Mouse (Mus musculus) MEL-GATA-1-ER (cell line): Measurements from ENCODE around the gene Ppp1r12b.

Experiments used
- DNase-seq: peaks from one replicate; pipeline ENCODE4 v3.0.0-alpha.2; 2012; ENCODE audit warnings: low read depth; ENCODE audit errors: extremely low read depth

Gene Ppp1r12b

GRCm38 (mm10) chr1:134940863-134941262 lies 14.9 kb downstream of the Ppp1r12b start:
- no peak for DNase-seq

GRCm38 (mm10) chr1:134938233-134938632 lies 17.5 kb downstream of the Ppp1r12b start:
- no peak for DNase-seq

DNA sequence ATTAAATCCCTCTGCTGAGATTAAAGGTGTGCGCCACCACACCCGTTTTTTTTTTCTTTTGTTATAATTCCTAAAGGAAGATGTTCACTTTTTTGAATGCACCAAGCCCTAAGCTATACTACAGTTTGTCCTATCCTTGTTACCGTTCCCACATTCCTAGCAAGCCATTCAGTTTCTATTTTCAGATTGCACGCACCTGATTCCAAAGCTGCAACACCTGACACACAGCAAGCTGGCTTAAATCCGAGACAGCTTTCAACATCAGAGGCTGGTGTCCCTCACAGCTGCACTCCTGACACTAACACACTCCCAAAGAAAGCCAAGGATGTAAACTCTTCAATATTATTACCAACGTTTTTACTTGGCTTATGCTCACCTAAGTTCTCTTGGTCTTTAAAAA lies 19.4 kb downstream of the Ppp1r12b start:
- DNase-seq, result no peak

GRCm38 (mm10) chr1:134932431-134932830 lies 23.3 kb downstream of the Ppp1r12b start:
- no peak for DNase-seq

GRCm38 (mm10) chr1:134919010-134919409 lies 36.7 kb downstream of the Ppp1r12b start:
- DNase-seq, result no peak

GRCm38 (mm10) chr1:134915421-134915820 lies 40.3 kb downstream of the Ppp1r12b start:
- no peak for DNase-seq

DNA sequence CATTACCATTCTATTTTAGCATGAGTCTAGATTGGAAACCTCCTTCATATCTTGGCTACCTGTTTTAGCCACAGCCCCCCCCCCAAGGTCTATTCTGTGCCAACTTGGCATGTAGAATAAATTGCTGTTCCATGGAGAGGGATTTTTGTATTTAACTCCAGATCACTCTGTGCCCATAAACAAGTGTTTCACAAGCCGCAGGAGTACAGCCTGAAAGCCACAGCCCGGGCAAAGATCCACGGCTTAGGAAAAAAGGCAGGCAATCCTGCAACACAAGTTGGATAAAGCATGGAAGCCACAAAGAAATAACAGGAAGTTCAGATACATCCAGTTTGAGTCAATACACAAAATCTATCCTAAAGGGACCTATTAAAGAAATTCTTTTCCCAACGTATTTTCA lies 42.2 kb downstream of the Ppp1r12b start:
- no peak for DNase-seq

- DNase-seq, result no peak
Observed at GRCm38 (mm10) chr1:134911892-134912291, 43.9 kb downstream of the Ppp1r12b start.

DNA sequence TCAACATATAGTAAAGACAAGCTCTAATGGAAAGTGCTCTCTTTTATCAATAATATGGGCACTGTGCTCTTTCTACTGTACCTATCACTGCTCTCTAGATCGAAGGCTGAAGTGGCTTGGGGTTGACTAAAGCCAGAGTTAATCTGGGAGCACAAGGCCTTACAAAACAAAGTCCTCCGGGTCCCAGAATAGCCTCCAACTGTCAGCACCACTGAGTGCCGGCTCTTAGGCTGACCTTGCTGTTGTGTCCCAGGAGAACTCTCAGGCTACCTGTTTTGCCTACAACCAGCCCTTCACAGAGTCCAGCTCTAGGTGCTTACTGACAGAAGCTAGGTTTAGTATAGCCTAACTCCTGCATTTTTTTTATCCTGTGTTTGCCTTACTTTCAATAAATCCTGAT lies 45.7 kb downstream of the Ppp1r12b start:
- DNase-seq, result no peak

- no peak for DNase-seq
Observed at GRCm38 (mm10) chr1:134909442-134909841, 46.3 kb downstream of the Ppp1r12b start.

GRCm38 (mm10) chr1:134902051-134902619 lies 53.6 kb downstream of the Ppp1r12b start:
- no peak for DNase-seq

- no peak for DNase-seq
Observed at GRCm38 (mm10) chr1:134896008-134896407, 59.7 kb downstream of the Ppp1r12b start.

- DNase-seq, result no peak
Observed at GRCm38 (mm10) chr1:134894803-134895202, 60.9 kb downstream of the Ppp1r12b start.

DNA sequence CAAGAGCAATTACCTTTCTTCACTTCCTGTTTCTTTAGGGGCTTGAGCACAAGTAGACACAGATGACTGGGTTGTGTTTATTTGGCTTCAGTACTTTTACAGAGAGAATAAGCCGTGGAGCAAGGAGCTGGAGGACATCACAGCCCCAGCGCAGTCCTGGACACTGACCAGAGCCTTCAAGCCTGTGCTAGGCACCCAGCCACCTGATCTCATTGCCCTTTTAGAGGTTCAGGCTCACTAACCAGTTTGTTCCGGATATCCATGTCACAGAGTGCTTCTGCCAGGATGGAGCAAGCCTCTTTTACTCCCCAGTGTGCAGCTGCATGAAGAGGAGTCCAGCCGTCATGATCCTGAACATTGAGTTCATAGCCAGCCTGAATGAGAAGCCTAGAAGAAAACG lies 63.8 kb downstream of the Ppp1r12b start:
- no peak for DNase-seq

GRCm38 (mm10) chr1:134889629-134890028 lies 66.1 kb downstream of the Ppp1r12b start:
- no peak for DNase-seq

DNA sequence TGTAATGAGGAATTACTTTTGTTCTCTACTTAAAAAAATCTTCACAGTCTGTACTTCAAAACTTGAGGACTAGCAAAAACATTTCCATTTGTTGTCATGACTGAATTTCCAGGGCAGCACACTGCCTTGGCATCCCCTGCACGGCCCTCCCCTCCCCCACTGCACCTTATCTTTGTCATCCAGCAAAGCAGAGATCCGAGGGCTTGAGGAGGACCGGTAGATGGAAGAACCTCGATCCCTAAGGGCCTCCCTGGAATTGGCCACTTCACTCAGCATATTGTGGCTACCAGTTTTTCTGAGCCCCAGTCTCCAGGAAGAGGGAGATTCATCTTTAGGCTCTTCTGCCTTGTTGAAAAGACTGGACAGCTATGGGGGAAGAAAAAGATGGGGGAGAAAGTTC lies 79.9 kb downstream of the Ppp1r12b start:
- no peak for DNase-seq

- no peak for DNase-seq
Observed at GRCm38 (mm10) chr1:134872678-134873077, 83.1 kb downstream of the Ppp1r12b start.

DNA sequence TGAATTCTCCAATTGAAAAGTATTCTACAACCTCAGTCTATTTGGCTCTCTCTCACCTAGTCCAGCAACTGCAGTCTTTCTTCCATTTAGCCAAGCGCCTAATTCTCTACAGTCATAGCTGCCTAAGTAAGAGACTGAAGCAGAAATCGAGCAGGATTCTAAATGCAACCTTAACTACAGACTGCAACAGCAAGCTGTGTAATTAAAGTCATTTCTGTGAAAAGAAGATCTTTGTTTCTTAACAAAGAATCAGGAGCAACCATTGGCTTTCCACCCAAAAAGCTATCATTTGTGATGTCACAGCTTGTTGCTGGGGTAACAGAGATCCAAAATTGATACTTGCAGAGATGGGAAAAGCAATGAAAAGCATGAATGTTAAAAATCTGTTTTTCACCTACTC lies 89.3 kb downstream of the Ppp1r12b start:
- DNase-seq, result no peak

DNA sequence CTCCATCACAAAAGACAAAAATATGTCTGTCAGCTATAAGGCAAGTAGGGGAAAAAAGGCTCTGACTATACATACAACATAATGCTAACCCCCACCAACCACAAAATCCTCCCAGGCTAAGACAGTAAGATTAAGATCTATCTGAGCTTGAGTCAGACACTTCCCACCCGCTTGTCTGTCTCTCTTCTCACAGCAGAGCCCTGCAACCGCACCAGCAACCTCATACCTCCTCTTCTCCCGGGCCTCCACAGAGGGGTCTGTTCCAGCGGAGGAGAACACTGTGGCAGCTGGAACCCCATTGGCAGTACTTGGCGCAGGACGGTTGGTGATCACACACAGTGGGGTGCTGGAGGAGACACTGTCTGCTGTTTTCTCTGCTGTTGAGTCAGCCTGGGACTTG lies 90.2 kb downstream of the Ppp1r12b start:
- no peak for DNase-seq

GRCm38 (mm10) chr1:134860538-134860937 lies 95.2 kb downstream of the Ppp1r12b start:
- DNase-seq, result no peak

GRCm38 (mm10) chr1:134858344-134859053 lies 97.2 kb downstream of the Ppp1r12b start:
- DNase-seq, result no peak

DNA sequence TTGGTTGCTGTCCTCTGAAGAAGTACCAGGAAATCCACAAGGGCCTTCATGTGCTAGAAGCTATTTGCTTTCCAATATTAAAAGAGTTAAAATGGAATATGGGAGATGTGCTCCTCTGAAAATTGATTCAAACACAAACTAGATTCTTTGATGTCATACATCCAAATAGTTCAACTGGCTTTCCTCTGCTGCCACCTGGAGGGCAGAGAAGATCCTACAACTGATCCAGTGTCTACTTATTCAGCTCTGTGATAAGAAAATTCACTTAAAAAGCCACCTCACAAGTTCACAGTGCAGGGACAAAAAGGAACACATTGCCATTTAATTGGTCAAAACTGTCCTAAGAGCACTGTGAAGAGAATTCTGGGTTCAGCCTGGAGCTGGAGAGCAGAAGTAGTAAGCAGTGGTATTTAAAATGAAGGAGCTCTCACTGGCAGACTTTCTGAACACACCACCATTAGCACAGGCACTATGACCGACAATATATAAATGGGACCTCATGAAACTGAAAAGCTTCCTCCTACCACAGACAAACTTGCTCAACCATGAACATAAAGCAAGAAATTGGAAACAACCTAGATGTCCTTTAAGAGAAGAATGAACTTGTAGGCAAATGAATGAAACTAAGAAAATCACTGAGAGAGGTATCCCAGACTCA lies 101.3 kb downstream of the Ppp1r12b start:
- DNase-seq, result peak; percentile 43

DNA sequence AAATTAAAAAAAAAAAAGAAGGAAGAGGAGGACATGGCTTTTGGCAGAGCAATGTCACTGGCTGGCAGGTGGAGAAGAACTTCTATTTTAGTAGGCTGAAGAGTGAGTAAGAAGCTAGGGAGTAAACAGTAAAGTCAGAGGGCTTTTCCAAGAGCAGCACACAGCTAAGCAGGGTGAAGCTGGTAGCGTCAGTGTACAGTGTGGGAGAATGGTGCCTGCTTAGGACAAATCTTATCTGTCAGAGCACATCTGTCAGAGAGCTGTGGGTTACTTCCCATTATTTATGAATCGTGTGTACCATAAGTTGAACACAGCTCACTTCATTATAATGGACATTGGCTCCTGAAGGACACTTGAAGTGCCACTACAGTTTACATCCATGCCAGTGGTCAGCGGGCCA lies 102.9 kb downstream of the Ppp1r12b start:
- DNase-seq, result no peak
